Mouse (Mus musculus) myocyte (in vitro differentiated cells): ENCODE data around the gene Slc35a5. TPM values are rescaled to one million over a fixed set of nuclear protein-coding genes. Genes with fewer than 3 reads are reported as not detected.

ENCODE experiments used
- H3K27me3 ChIP-seq: one replicate; pipeline ENCODE4 v1.6.1; 2011; ENCODE audit not compliant: control insufficient read depth, insufficient read depth, insufficient read length
- H3K36me3 ChIP-seq: one replicate; pipeline ENCODE4 v1.6.1; 2011; ENCODE audit not compliant: control insufficient read depth, insufficient read depth
- H3K4me2 ChIP-seq: one replicate; pipeline ENCODE4 v1.6.1; 2011; ENCODE audit warnings: low read depth, control low read depth
- H3K4me3 ChIP-seq: one replicate; pipeline ENCODE4 v1.5.1; 2011; ENCODE audit warnings: mild to moderate bottlenecking, control low read depth, moderate library complexity
- H3K79me2 ChIP-seq: one replicate; pipeline ENCODE4 v1.6.1; 2011; ENCODE audit not compliant: control insufficient read depth, insufficient read depth
- H3ac ChIP-seq: one replicate; pipeline ENCODE4 v1.6.1; 2011; ENCODE audit not compliant: control insufficient read depth, insufficient read length
- CEBPB ChIP-seq: IDR thresholded peaks from 2 replicates; pipeline ENCODE4 v1.6.1; 2011; ENCODE audit warnings: mild to moderate bottlenecking, moderate library complexity; ENCODE audit not compliant: poor library complexity, insufficient read depth, severe bottlenecking
- E2F4 ChIP-seq: IDR thresholded peaks from one replicate; pipeline ENCODE4 v1.6.1; 2011; ENCODE audit warnings: mild to moderate bottlenecking, control low read depth, moderate library complexity; ENCODE audit not compliant: insufficient read depth
- MAX ChIP-seq: IDR thresholded peaks from one replicate; pipeline ENCODE4 v1.6.1; 2011; ENCODE audit warnings: low read depth, mild to moderate bottlenecking, control low read depth
- MYOD1 ChIP-seq, 3 experiments: IDR thresholded peaks; one replicate each; pipeline ENCODE4 v1.6.1; 2011; ENCODE audit warnings: control low read depth in 2 of 3, low read depth in 2 of 3, mild to moderate bottlenecking in 2 of 3, moderate library complexity in 1 of 3; ENCODE audit not compliant: insufficient read length in 2 of 3, control insufficient read depth in 1 of 3
- MYOG ChIP-seq, 3 experiments: IDR thresholded peaks; one replicate each; pipeline ENCODE4 v1.6.1; 2011; ENCODE audit warnings: control low read depth in 2 of 3, low read depth in 2 of 3, mild to moderate bottlenecking in 2 of 3; ENCODE audit not compliant: insufficient read length in 2 of 3, control insufficient read depth in 1 of 3, insufficient read depth in 1 of 3
- POLR2A ChIP-seq: IDR thresholded peaks from one replicate; pipeline ENCODE4 v1.6.1; 2011; ENCODE audit warnings: low read depth, mild to moderate bottlenecking, control low read depth, moderate library complexity; ENCODE audit not compliant: insufficient read length
- POLR2AphosphoS2 ChIP-seq: IDR thresholded peaks from one replicate; pipeline ENCODE4 v1.6.1; 2011; ENCODE audit warnings: low read depth, control low read depth; ENCODE audit not compliant: insufficient read length
- REST ChIP-seq: IDR thresholded peaks from one replicate; pipeline ENCODE4 v1.6.1; 2011; ENCODE audit warnings: mild to moderate bottlenecking, control low read depth, moderate library complexity; ENCODE audit not compliant: insufficient read depth, insufficient read length
- SRF ChIP-seq: IDR thresholded peaks from one replicate; pipeline ENCODE4 v1.6.1; 2011; ENCODE audit warnings: low read depth; ENCODE audit not compliant: control insufficient read depth, insufficient read length
- TCF12 ChIP-seq: IDR thresholded peaks from one replicate; pipeline ENCODE4 v1.6.1; 2011; ENCODE audit warnings: mild to moderate bottlenecking, control low read depth; ENCODE audit not compliant: poor library complexity, insufficient read depth, severe bottlenecking
- TCF3 ChIP-seq: IDR thresholded peaks from one replicate; pipeline ENCODE4 v1.6.1; 2011; ENCODE audit warnings: low read depth, control low read depth; ENCODE audit not compliant: insufficient read length
- USF1 ChIP-seq: IDR thresholded peaks from one replicate; pipeline ENCODE4 v1.6.1; 2011; ENCODE audit warnings: low read depth, mild to moderate bottlenecking, control low read depth, moderate library complexity
- polyA plus RNA-seq: library from polyadenylated mRNA; unstranded; fragments of >200 nt; fragmentation: generic; extraction: Trizol; gene quantifications from one replicate; pipeline ENCODE4 v1.2.1, GENCODE M21; 2012; ENCODE audit warnings: missing spikeins

Slc35a5 gene
- polyA plus RNA-seq, 1 experiment = 2.5 TPM

- no peak overlapping the region for H3K4me3 ChIP-seq
- H3ac ChIP-seq = no peak overlapping the region
- H3K4me2 ChIP-seq = no peak overlapping the region
- no peaks in the 10 kb centered on the region for H3K36me3 ChIP-seq
- no peaks in the 10 kb centered on the region for H3K79me2 ChIP-seq
- no peak for TF ChIP-seq E2F4
- H3K27me3 ChIP-seq = no peaks in the 10 kb centered on the region
Measured at GRCm38 (mm10) chr16:45127936-45128710, 30.4 kb downstream of the Slc35a5 start.

DNA sequence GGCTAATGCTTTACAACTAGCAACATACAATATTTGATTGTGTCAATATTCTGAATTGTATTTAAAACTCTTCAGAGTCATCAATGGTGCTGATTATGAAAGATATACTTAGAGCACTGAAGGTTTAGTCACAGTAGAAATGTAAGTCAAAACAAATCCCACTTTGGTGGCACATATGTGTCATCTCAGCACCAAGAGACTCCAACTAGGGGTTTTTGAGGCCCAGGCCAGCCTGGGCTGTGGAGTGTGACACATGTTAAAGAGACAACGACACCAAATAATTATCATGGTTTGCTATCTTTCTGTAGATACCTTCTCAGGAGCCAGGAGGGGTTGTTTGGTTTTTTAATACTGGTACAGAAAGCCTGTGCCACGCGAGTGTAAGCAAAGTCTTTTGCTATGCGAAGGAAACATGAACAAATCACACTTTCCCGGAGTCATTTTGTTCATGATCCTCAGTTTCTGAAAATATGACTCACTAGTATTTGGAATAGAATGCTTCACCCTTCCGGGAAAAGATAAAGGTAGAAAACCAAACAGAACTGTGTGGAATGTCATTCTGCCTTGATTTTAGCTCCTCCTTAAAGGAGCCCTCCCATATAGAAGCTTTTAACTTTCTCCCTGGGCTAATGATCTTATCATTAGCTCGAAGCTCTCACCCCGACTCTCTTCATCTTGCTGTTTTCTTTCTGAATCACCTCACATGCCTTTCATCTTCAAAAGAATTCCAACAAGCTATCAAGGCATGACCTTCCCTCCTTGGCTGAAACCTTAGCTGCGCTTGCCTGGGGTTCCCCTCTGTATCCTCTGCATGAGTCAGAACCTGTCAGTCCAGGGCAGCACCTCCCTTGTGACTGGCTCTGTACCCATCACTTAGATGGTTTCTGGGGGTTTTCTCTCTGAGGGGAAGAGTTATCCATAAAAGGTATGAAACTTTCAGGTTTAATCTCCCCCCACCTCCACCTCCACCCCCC is 34.0 kb downstream of the Slc35a5 start:
- Histone ChIP-seq H3K27me3 (no peaks in the 10 kb centered on the region), H3K4me2 (no peak overlapping the region), H3K79me2 (no peaks in the 10 kb centered on the region), H3ac (no peak overlapping the region), H3K36me3 (no peaks in the 10 kb centered on the region), H3K4me3 (no peak overlapping the region)
- TF ChIP-seq TCF12 = no peak
- no peak for TF ChIP-seq MYOG (IDR thresholded peaks at IDR 0.05; ENCODE audit: control insufficient read depth in 1 of 3, insufficient read depth in 1 of 3, insufficient read length in 2 of 3, low read depth in 2 of 3)
- no peak for TF ChIP-seq POLR2A
- no peak for TF ChIP-seq CEBPB
- no peak for TF ChIP-seq POLR2AphosphoS2
- no peak for TF ChIP-seq MYOD1 (IDR thresholded peaks at IDR 0.05; ENCODE audit: control insufficient read depth in 1 of 3, insufficient read length in 2 of 3, low read depth in 2 of 3)
- TF ChIP-seq SRF = no peak
- no peak for TF ChIP-seq USF1
- no peak for TF ChIP-seq REST
- no peak for TF ChIP-seq TCF3
- TF ChIP-seq E2F4 = no peak
- TF ChIP-seq MAX = no peak

GRCm38 (mm10) chr16:45122571-45122970 is 35.9 kb downstream of the Slc35a5 start:
- Histone ChIP-seq H3K79me2 (no peaks in the 10 kb centered on the region), H3K36me3 (no peaks in the 10 kb centered on the region)

GRCm38 (mm10) chr16:45120844-45121425 is 37.6 kb downstream of the Slc35a5 start:
- H3K27me3 ChIP-seq = no peaks in the 10 kb centered on the region
- no peaks in the 10 kb centered on the region for H3K79me2 ChIP-seq
- no peak overlapping the region for H3K4me2 ChIP-seq
- TF ChIP-seq CEBPB (no peak), MYOG (IDR thresholded peaks at IDR 0.05; ENCODE audit: control insufficient read depth in 1 of 3, insufficient read depth in 1 of 3, insufficient read length in 2 of 3, low read depth in 2 of 3) (no peak), TCF12 (no peak), MAX (no peak), E2F4 (no peak), USF1 (no peak), POLR2AphosphoS2 (no peak), SRF (no peak), MYOD1 (IDR thresholded peaks at IDR 0.05; ENCODE audit: control insufficient read depth in 1 of 3, insufficient read length in 2 of 3, low read depth in 2 of 3) (no peak), REST (no peak), POLR2A (no peak), TCF3 (no peak)
- no peaks in the 10 kb centered on the region for H3K36me3 ChIP-seq
- no peak overlapping the region for H3ac ChIP-seq
- no peak overlapping the region for H3K4me3 ChIP-seq

More at GRCm38 (mm10) chr16:45122571-45122970, 35.9 kb downstream of the Slc35a5 start:
- H3ac ChIP-seq = no peak overlapping the region
- no peak overlapping the region for H3K4me3 ChIP-seq
- no peaks in the 10 kb centered on the region for H3K27me3 ChIP-seq
- H3K4me2 ChIP-seq = no peak overlapping the region
- TF ChIP-seq TCF3 (no peak), TCF12 (no peak), REST (no peak), POLR2A (no peak), CEBPB (no peak)

DNA sequence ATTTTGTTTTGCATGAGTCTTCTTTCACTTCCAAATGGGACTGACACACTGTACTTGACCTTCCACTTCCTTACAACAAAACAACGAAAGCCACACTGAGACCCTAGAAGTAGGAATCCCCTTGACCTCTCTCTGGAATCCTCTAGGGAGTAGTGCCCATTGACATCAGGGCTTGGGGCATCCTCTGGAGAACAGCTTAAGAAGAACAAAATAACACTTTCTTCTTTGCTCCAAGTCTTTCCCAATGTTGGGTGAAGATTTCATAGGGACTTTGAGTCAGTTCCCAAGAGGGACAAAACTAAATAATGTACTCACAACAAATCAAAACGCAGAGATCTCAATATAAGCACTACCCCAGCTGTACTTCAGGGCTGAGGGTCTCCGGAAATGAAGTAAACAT is 39.7 kb downstream of the Slc35a5 start:
- Histone ChIP-seq H3K27me3 (no peaks in the 10 kb centered on the region), H3ac (no peak overlapping the region), H3K79me2 (no peaks in the 10 kb centered on the region), H3K4me3 (no peak overlapping the region), H3K36me3 (no peaks in the 10 kb centered on the region), H3K4me2 (no peak overlapping the region)
- no peak for TF ChIP-seq TCF12
- TF ChIP-seq MAX = no peak
- TF ChIP-seq E2F4 = no peak
- TF ChIP-seq POLR2A = no peak
- TF ChIP-seq POLR2AphosphoS2 = no peak
- TF ChIP-seq MYOD1 (IDR thresholded peaks at IDR 0.05; ENCODE audit: control insufficient read depth in 1 of 3, insufficient read length in 2 of 3, low read depth in 2 of 3) = no peak
- TF ChIP-seq REST = no peak
- TF ChIP-seq SRF = no peak
- no peak for TF ChIP-seq TCF3
- TF ChIP-seq MYOG (IDR thresholded peaks at IDR 0.05; ENCODE audit: control insufficient read depth in 1 of 3, insufficient read depth in 1 of 3, insufficient read length in 2 of 3, low read depth in 2 of 3) = no peak
- no peak for TF ChIP-seq USF1
- TF ChIP-seq CEBPB = no peak
